Mouse (Mus musculus) lung, embryonic 16.5 days (tissue): ENCODE results near the gene Zfp810. TPM values are rescaled to one million over a fixed set of nuclear protein-coding genes. Genes with fewer than 3 reads are reported as not detected.
"Not testable (repeated sequence)": the region's sequence is repeated elsewhere in the genome, so short reads cannot be mapped to it uniquely, and the experiment has no call there.

Source experiments
- ATAC-seq: fragments of 200-750 bp; cut with Nextera tagmentation; 2 replicates; pipeline ENCODE4 v1.8.0; 2017; ENCODE audit warnings: low read depth, mild to moderate bottlenecking, moderate library complexity
- H3K27ac ChIP-seq: fragments of 300-500 bp; sonication (generic); 2 replicates; pipeline ENCODE4 v1.5.1; 2014; ENCODE audit warnings: mild to moderate bottlenecking, control low read depth, low read length
- H3K27me3 ChIP-seq: fragments of 300-500 bp; sonication (generic); 2 replicates; pipeline ENCODE4 v1.6.1; 2014; ENCODE audit warnings: low read depth, low read length, mixed read lengths; ENCODE audit not compliant: control insufficient read depth, insufficient read depth
- H3K36me3 ChIP-seq: fragments of 300-500 bp; sonication (generic); 2 replicates; pipeline ENCODE4 v1.6.1; 2014; ENCODE audit warnings: low read length; ENCODE audit not compliant: control insufficient read depth, insufficient read depth
- H3K4me1 ChIP-seq: fragments of 300-500 bp; sonication (generic); replicated peaks from 2 replicates; pipeline ENCODE4 v1.6.1; 2014; ENCODE audit warnings: low read length, mixed read lengths; ENCODE audit not compliant: control insufficient read depth, insufficient read depth
- H3K4me2 ChIP-seq: fragments of 300-500 bp; sonication (generic); 2 replicates; pipeline ENCODE4 v1.6.1; 2014; ENCODE audit warnings: low read depth, low read length, control low read depth
- H3K4me3 ChIP-seq: fragments of 300-500 bp; sonication (generic); 2 replicates; pipeline ENCODE4 v1.5.1; 2014; ENCODE audit warnings: mild to moderate bottlenecking, low read length, control low read depth
- H3K9ac ChIP-seq: fragments of 300-500 bp; sonication (generic); 2 replicates; pipeline ENCODE4 v1.6.1; 2014; ENCODE audit warnings: low read length, control low read depth
- H3K9me3 ChIP-seq: fragments of 300-500 bp; sonication (generic); 2 replicates; pipeline ENCODE4 v1.6.1; 2016; ENCODE audit warnings: low read length; ENCODE audit not compliant: control insufficient read depth
- WGBS: fragments of 180-500 bp; shearing (Covaris S2); extraction: QIAGEN DNeasy Blood & Tissue Kit; methylation state at CpG from one replicate; pipeline ENCODE4 v1.1.7; 2014; 5-methylcytosine and 5-hydroxymethylcytosine counted together
- polyA plus RNA-seq: library from polyadenylated mRNA; unstranded; fragments of >200 nt; fragmentation: Nextera tagmentation; extraction: Ambion mirVana; gene quantifications from 2 replicates; pipeline ENCODE4 v1.2.1, GENCODE M21; 2015

The Zfp810 gene
- polyA plus RNA-seq, 1 experiment from 2014 or later = 20.0 TPM

GRCm38 (mm10) chr9:22322381-22323211, 15.1 kb upstream of the Zfp810 start:
- H3K9me3 ChIP-seq = peaks cover 2% of the 10 kb centered on the region; the same call in 1 of the 2 replicates
- WGBS = 68% methylated on average over 8 of the region's 8 CpGs
- no peak overlapping the region for H3K4me3 ChIP-seq
- no peaks in the 10 kb centered on the region for H3K27me3 ChIP-seq
- no peak overlapping the region for H3K4me2 ChIP-seq
- no peak for ATAC-seq
- H3K27ac ChIP-seq = no peak overlapping the region
- H3K9ac ChIP-seq = no peak overlapping the region
- no peaks in the 10 kb centered on the region for H3K36me3 ChIP-seq
- peaks cover 11% of the 10 kb centered on the region for H3K4me1 ChIP-seq

GRCm38 (mm10) chr9:22319109-22319508, 11.7 kb upstream of the Zfp810 start:
- Histone ChIP-seq H3K4me3 (no peak overlapping the region), H3K4me2 (no peak overlapping the region), H3K4me1 (no peaks in the 10 kb centered on the region), H3K9me3 (peaks cover 7% of the 10 kb centered on the region; the same call in 1 of the 2 replicates), H3K36me3 (no peaks in the 10 kb centered on the region), H3K27me3 (no peaks in the 10 kb centered on the region), H3K9ac (no peak overlapping the region), H3K27ac (no peak overlapping the region)
- 90% methylated on average over 1 of the region's 1 CpGs for WGBS
- ATAC-seq = no peak

- not testable (repeated sequence) for ATAC-seq, H3K4me3 ChIP-seq, H3K27ac ChIP-seq, H3K36me3 ChIP-seq, H3K4me1 ChIP-seq, H3K4me2 ChIP-seq, H3K9ac ChIP-seq, H3K27me3 ChIP-seq, H3K9me3 ChIP-seq
- 78% methylated on average over 5 of the region's 5 CpGs for WGBS
Measured at GRCm38 (mm10) chr9:22316047-22316446, 8.6 kb upstream of the Zfp810 start.

GRCm38 (mm10) chr9:22314066-22314465, 6.6 kb upstream of the Zfp810 start:
- H3K9me3 ChIP-seq = peaks cover 9% of the 10 kb centered on the region; the same call in 1 of the 2 replicates
- no peak for ATAC-seq
- H3K36me3 ChIP-seq = no peaks in the 10 kb centered on the region
- H3K4me2 ChIP-seq = no peak overlapping the region
- H3K9ac ChIP-seq = no peak overlapping the region
- no peak overlapping the region for H3K4me3 ChIP-seq
- no peaks in the 10 kb centered on the region for H3K4me1 ChIP-seq
- WGBS = 73% methylated on average over 3 of the region's 3 CpGs
- H3K27ac ChIP-seq = no peak overlapping the region
- no peaks in the 10 kb centered on the region for H3K27me3 ChIP-seq

GRCm38 (mm10) chr9:22313218-22313617, 5.8 kb upstream of the Zfp810 start:
- Histone ChIP-seq H3K4me3 (no peak overlapping the region), H3K36me3 (no peaks in the 10 kb centered on the region), H3K27ac (no peak overlapping the region), H3K4me2 (no peak overlapping the region), H3K9me3 (peaks cover 9% of the 10 kb centered on the region; the same call in 1 of the 2 replicates), H3K4me1 (no peaks in the 10 kb centered on the region), H3K27me3 (no peaks in the 10 kb centered on the region), H3K9ac (no peak overlapping the region)
- WGBS = 57% methylated on average over 5 of the region's 5 CpGs
- ATAC-seq = 0 out of 2 replicates have a peak, but pooled peaks have one; percentile 38

- Histone ChIP-seq H3K9me3 (peaks cover 2% of the 10 kb centered on the region; the same call in 1 of the 2 replicates), H3K9ac (no peak overlapping the region), H3K27ac (no peak overlapping the region), H3K4me2 (no peak overlapping the region), H3K4me1 (peaks cover 7% of the 10 kb centered on the region; the same call in 1 of the 2 replicates), H3K4me3 (no peak overlapping the region), H3K27me3 (no peaks in the 10 kb centered on the region), H3K36me3 (peaks cover 3% of the 10 kb centered on the region; the same call in 1 of the 2 replicates)
- ATAC-seq = no peak
- WGBS = 88% methylated on average over 5 of the region's 5 CpGs
Measured at GRCm38 (mm10) chr9:22309651-22310050, 2.2 kb upstream of the Zfp810 start.

- H3K9me3 ChIP-seq, H3K27me3 ChIP-seq, H3K4me1 ChIP-seq: not testable (repeated sequence)
- H3K36me3 ChIP-seq = peaks cover 18% of the 10 kb centered on the region
- peak overlapping the region; percentile 93 for H3K9ac ChIP-seq
- ATAC-seq = peak; percentile 27
- H3K4me2 ChIP-seq = peak overlapping the region; percentile 78
- H3K4me3 ChIP-seq = peak overlapping the region; percentile 82
- WGBS = 13% methylated on average over 9 of the region's 9 CpGs
- 0 out of 2 replicates have a peak overlapping the region, but pooled peaks have one; percentile 17 for H3K27ac ChIP-seq
Measured at GRCm38 (mm10) chr9:22307920-22308262, 443 bp upstream of the Zfp810 start.

GRCm38 (mm10) chr9:22306726-22307125, 722 bp downstream of the Zfp810 start:
- H3K27ac ChIP-seq = peak overlapping the region; percentile 79
- WGBS = 10% methylated on average over 6 of the region's 6 CpGs
- H3K9ac ChIP-seq = peak overlapping the region; percentile 93
- H3K4me1 ChIP-seq = peaks cover 7% of the 10 kb centered on the region; the same call in 1 of the 2 replicates
- H3K4me3 ChIP-seq = peak overlapping the region; percentile 82
- peaks cover 25% of the 10 kb centered on the region for H3K36me3 ChIP-seq
- no peak for ATAC-seq
- H3K9me3 ChIP-seq = no peaks in the 10 kb centered on the region; the same call in 1 of the 2 replicates
- H3K27me3 ChIP-seq = no peaks in the 10 kb centered on the region
- H3K4me2 ChIP-seq = peak overlapping the region; percentile 78

GRCm38 (mm10) chr9:22302199-22302598, 5.2 kb downstream of the Zfp810 start:
- no peak for ATAC-seq
- H3K9ac ChIP-seq = no peak overlapping the region
- peaks cover 48% of the 10 kb centered on the region for H3K36me3 ChIP-seq
- no peak overlapping the region for H3K27ac ChIP-seq
- 94% methylated on average over 1 of the region's 1 CpGs for WGBS
- peaks cover 7% of the 10 kb centered on the region; the same call in 1 of the 2 replicates for H3K4me1 ChIP-seq
- no peak overlapping the region for H3K4me2 ChIP-seq
- no peak overlapping the region for H3K4me3 ChIP-seq
- H3K9me3 ChIP-seq = no peaks in the 10 kb centered on the region
- H3K27me3 ChIP-seq = no peaks in the 10 kb centered on the region
